Mouse (Mus musculus) midbrain, embryonic 14.5 days (tissue): ENCODE measurements around the gene Atoh1. TPM values are rescaled to one million over a fixed set of nuclear protein-coding genes. Genes with fewer than 3 reads are reported as not detected.

ENCODE experiments used
- ATAC-seq: fragments of 200-750 bp; cut with Nextera tagmentation; 2 replicates; pipeline ENCODE4 v1.8.0; 2017; ENCODE audit warnings: moderate number of reproducible peaks, moderate library complexity; ENCODE audit not compliant: low FRiP score, low TSS enrichment
- DNase-seq: peaks from one replicate; pipeline ENCODE4 v3.0.0-alpha.2; 2015
- H3K27ac ChIP-seq: fragments of 300-500 bp; sonication (generic); replicated peaks from 2 replicates; pipeline ENCODE4 v1.5.1; 2014; ENCODE audit warnings: mild to moderate bottlenecking, low read depth, low read length, moderate library complexity
- H3K27me3 ChIP-seq: fragments of 300-500 bp; sonication (generic); 2 replicates; pipeline ENCODE4 v1.6.1; 2014; ENCODE audit warnings: low read length, control low read depth, mixed read lengths; ENCODE audit not compliant: control insufficient read depth, insufficient read depth
- H3K36me3 ChIP-seq: fragments of 300-500 bp; sonication (generic); 2 replicates; pipeline ENCODE4 v1.6.1; 2014; ENCODE audit warnings: low read length, control low read depth; ENCODE audit not compliant: control insufficient read depth, insufficient read depth
- H3K4me1 ChIP-seq: fragments of 300-500 bp; sonication (generic); 2 replicates; pipeline ENCODE4 v1.6.1; 2014; ENCODE audit warnings: mild to moderate bottlenecking, antibody characterized with exemption, low read length, control low read depth; ENCODE audit not compliant: control insufficient read depth, insufficient read depth
- H3K4me2 ChIP-seq: fragments of 300-500 bp; sonication (generic); 2 replicates; pipeline ENCODE4 v1.6.1; 2014; ENCODE audit warnings: mild to moderate bottlenecking, low read length, moderate library complexity
- H3K4me3 ChIP-seq: fragments of 300-500 bp; sonication (generic); replicated peaks from 2 replicates; pipeline ENCODE4 v1.5.1; 2014; ENCODE audit warnings: low read depth, low read length
- H3K9ac ChIP-seq: fragments of 300-500 bp; sonication (generic); replicated peaks from 2 replicates; pipeline ENCODE4 v1.6.1; 2014; ENCODE audit warnings: mild to moderate bottlenecking, low read length, moderate library complexity
- H3K9me3 ChIP-seq: fragments of 300-500 bp; sonication (generic); 2 replicates; pipeline ENCODE4 v1.6.1; 2016; ENCODE audit warnings: low read length, control low read depth, mixed read lengths; ENCODE audit not compliant: control insufficient read depth
- WGBS: fragments of 180-500 bp; shearing (Covaris S2); extraction: QIAGEN DNeasy Blood & Tissue Kit; methylation state at CpG from one replicate; pipeline ENCODE4 v1.1.7; 2014; 5-methylcytosine and 5-hydroxymethylcytosine counted together
- polyA plus RNA-seq: library from polyadenylated mRNA; unstranded; fragments of >200 nt; fragmentation: Nextera tagmentation; extraction: Ambion mirVana; gene quantifications from 2 replicates; pipeline ENCODE4 v1.2.1, GENCODE M21; 2014

The Atoh1 gene
- polyA plus RNA-seq, 1 experiment from 2014 or later: 4.2 TPM

DNA sequence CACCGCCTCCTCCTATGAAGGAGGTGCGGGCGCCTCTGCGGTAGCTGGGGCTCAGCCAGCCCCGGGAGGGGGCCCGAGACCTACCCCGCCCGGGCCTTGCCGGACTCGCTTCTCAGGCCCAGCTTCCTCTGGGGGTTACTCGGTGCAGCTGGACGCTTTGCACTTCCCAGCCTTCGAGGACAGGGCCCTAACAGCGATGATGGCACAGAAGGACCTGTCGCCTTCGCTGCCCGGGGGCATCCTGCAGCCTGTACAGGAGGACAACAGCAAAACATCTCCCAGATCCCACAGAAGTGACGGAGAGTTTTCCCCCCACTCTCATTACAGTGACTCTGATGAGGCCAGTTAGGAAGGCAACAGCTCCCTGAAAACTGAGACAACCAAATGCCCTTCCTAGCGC, 1.1 kb downstream of the Atoh1 start:
- DNase-seq (peak; percentile 33), ATAC-seq (peak; percentile 10; the same call in 1 of the 2 replicates)
- no peak overlapping the region for H3K27ac ChIP-seq
- peak overlapping the region; percentile 42 for H3K4me3 ChIP-seq
- peaks cover 81% of the 10 kb centered on the region for H3K27me3 ChIP-seq
- H3K4me1 ChIP-seq: peaks cover 20% of the 10 kb centered on the region
- no peaks in the 10 kb centered on the region for H3K36me3 ChIP-seq
- H3K9me3 ChIP-seq: no peaks in the 10 kb centered on the region
- peak overlapping the region; percentile 29; the same call in 1 of the 2 replicates for H3K9ac ChIP-seq
- peak overlapping the region; percentile 73 for H3K4me2 ChIP-seq
- WGBS: 0% methylated on average over 19 of the region's 19 CpGs

DNA sequence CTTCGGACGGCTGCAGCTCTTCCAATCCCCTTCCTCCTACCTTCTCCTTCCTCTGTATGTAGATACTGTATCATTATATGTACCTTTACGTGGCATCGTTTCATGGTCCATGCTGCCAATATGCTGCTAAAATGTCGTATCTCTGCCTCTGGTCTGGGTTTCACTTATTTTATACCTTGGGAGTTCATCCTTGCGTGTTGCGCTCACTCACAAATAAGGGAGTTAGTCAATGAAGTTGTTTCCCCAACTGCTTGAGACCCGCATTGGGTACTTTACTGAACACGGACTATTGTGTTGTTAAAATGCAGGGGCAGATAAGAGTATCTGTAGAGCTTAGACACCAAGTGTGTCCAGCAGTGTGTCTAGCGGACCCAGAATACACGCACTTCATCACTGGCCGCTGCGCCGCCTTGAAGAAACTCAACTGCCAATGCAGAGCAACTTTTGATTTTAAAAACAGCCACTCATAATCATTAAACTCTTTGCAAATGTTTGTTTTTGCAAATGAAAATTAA, 1.6 kb downstream of the Atoh1 start:
- H3K4me3 ChIP-seq: no peak overlapping the region
- H3K36me3 ChIP-seq: no peaks in the 10 kb centered on the region
- peaks cover 20% of the 10 kb centered on the region for H3K4me1 ChIP-seq
- peaks cover 86% of the 10 kb centered on the region for H3K27me3 ChIP-seq
- DNase-seq: peak; percentile 36
- H3K27ac ChIP-seq: no peak overlapping the region
- ATAC-seq: no peak
- H3K9ac ChIP-seq: no peak overlapping the region
- H3K9me3 ChIP-seq: no peaks in the 10 kb centered on the region
- no peak overlapping the region for H3K4me2 ChIP-seq
- 2% methylated on average over 14 of the region's 14 CpGs for WGBS

DNA sequence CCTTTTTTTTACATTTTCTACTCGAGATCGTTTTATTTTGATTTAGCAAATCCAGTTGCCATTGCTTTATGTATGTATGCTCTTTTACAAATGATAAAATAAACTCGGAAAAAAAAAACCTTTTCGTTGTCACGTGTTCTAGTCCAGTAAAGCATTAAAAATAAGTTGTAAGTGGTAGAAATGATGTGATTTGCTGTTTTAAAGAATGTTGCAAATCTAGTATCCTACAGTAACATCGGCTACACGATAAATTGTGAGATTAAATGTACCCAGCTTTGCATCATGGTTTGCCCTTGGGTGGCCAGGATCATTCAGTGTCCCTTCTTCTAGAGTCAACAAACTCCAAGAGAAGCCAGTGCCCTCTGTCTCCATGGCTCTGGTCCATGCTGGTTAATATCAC, 2.2 kb downstream of the Atoh1 start:
- H3K9me3 ChIP-seq: no peaks in the 10 kb centered on the region
- DNase-seq (peak; percentile 20), ATAC-seq (no peak)
- H3K4me3 ChIP-seq: no peak overlapping the region
- no peak overlapping the region for H3K4me2 ChIP-seq
- no peaks in the 10 kb centered on the region for H3K36me3 ChIP-seq
- H3K27me3 ChIP-seq: peaks cover 92% of the 10 kb centered on the region
- H3K9ac ChIP-seq: no peak overlapping the region
- H3K4me1 ChIP-seq: peaks cover 20% of the 10 kb centered on the region
- H3K27ac ChIP-seq: no peak overlapping the region
- WGBS: 3% methylated on average over 7 of the region's 7 CpGs

DNA sequence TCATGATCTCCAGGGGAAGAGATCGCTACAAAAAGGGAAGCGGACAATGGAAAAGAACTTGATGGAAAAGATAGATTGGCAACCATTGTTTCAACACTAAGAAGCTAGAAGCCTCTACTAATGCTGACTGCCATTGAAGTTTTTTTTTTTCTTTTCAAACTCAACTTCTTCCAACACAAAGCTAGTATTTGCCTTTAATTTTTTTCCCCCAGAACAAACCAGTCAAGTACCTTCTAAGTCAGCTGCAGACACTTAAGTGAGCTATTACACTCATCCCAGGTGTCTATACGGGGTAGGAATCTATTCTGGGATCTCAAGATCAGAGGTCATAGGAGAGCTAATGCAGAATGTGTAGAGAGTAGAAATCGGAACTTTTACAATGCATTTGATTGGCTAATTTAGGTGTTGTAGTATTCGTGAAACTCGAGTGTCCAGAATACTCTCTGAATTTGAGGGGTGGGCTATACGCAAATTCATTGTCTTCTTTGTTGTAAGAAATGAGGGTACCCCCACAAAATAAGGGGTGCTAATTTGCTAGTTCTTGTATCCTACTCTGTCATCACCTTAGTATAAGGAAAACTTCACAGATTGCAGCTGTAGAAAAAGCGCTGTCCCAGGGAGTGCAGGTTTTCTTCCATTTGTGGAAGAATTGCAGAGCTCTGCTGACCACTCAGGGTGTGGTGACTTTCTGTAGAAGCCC, 2.8 kb downstream of the Atoh1 start:
- WGBS: 2% methylated on average over 8 of the region's 8 CpGs
- Histone ChIP-seq H3K9me3 (no peaks in the 10 kb centered on the region), H3K9ac (no peak overlapping the region), H3K36me3 (no peaks in the 10 kb centered on the region), H3K4me1 (peaks cover 20% of the 10 kb centered on the region), H3K27ac (no peak overlapping the region), H3K27me3 (peaks cover 95% of the 10 kb centered on the region), H3K4me2 (no peak overlapping the region), H3K4me3 (no peak overlapping the region)
- DNase-seq (peak; percentile 13), ATAC-seq (no peak)

DNA sequence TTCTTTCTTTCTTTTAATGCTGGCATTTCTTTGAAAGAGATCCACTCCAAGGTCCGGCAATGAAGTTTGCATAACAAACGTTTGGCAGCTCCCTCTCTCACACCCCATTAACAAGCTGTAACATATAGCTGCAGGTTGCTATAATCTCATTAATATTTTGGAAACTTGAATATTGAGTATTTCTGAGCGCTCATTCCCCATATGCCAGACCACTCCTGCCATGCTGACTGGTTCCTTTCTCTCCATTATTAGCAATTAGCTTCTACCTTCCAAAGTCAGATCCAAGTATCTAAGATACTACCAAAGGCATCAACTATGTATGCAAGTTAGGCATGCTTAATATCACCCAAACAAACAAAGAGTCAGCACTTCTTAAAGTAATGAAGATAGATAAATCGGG, 4.4 kb downstream of the Atoh1 start:
- Histone ChIP-seq H3K4me2 (no peak overlapping the region), H3K9ac (no peak overlapping the region), H3K4me3 (no peak overlapping the region), H3K36me3 (no peaks in the 10 kb centered on the region), H3K27ac (no peak overlapping the region), H3K4me1 (peaks cover 14% of the 10 kb centered on the region), H3K27me3 (peaks cover 85% of the 10 kb centered on the region), H3K9me3 (no peaks in the 10 kb centered on the region)
- ATAC-seq: no peak
- no peak for DNase-seq
- WGBS: under 1% methylated on average over 4 of the region's 4 CpGs

DNA sequence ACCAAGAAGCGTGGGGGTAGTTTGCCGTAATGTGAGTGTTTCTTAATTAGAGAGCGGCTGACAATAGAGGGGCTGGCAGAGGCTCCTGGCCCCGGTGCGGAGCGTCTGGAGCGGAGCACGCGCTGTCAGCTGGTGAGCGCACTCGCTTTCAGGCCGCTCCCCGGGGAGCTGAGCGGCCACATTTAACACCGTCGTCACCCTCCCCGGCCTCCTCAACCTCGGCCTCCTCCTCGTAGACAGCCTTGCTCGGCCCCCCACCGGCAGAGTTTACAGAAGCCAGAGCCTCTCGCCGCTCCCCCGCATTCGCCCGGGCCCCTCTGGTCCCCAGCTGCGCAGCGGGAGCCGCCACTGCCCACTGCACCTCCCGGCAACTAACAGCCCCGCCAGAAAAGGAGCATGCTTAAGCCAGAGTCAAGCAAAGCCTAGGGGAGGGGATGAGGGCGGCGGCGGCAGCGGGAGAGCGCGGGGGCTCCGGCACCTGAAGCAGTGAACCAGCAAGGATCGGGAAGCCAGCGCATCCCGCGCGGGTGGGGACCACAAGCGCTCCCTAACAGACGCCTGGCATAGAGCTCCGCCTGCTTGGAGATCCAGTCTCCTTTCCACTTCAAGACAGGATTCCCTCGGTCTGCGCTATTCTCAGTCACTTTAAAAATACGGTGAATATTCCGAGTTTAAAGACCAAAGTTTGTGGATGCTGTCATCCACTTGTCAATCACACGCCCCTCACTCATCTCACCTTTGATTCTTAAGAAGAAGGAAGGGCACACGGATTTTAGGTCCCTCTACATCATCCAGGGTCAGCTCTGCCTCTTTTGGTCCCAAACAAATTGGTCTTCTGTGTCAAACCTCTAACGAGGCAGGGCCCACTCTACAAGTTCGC, 5.8 kb downstream of the Atoh1 start:
- Histone ChIP-seq H3K9ac (peak overlapping the region; percentile 46), H3K4me3 (peak overlapping the region; percentile 51), H3K36me3 (no peaks in the 10 kb centered on the region), H3K9me3 (no peaks in the 10 kb centered on the region), H3K27me3 (peaks cover 72% of the 10 kb centered on the region), H3K4me1 (peaks cover under 1% of the 10 kb centered on the region), H3K27ac (no peak overlapping the region), H3K4me2 (peak overlapping the region; percentile 99)
- DNase-seq: peak; percentile 77
- peak; percentile 79 for ATAC-seq
- WGBS: 1% methylated on average over 54 of the region's 54 CpGs

DNA sequence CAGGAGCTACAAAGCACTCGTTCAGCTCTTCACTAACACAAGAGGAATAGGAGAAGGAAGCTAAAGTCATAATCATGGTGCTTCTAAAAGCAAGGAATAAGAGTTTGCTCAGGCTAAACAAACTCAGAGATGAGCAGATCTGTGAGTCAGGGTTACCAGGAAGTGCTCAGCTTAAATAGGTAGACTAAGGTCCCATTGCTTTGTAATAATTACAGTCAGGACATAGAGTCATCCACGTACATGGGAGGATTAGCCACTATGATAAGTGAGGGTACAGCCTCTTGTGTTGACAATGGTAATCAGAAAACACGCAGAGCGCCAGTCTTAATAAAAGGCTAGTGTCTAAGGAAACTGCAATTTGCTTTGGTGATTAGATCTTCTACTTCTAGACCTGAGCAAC, 7.4 kb downstream of the Atoh1 start:
- no peak overlapping the region for H3K4me3 ChIP-seq
- H3K27ac ChIP-seq: no peak overlapping the region
- H3K4me2 ChIP-seq: no peak overlapping the region
- no peaks in the 10 kb centered on the region for H3K9me3 ChIP-seq
- no peak overlapping the region for H3K9ac ChIP-seq
- H3K4me1 ChIP-seq: no peaks in the 10 kb centered on the region; the same call in 1 of the 2 replicates
- H3K36me3 ChIP-seq: no peaks in the 10 kb centered on the region
- DNase-seq (no peak), ATAC-seq (no peak)
- H3K27me3 ChIP-seq: peaks cover 59% of the 10 kb centered on the region
- 70% methylated on average over 4 of the region's 4 CpGs for WGBS

DNA sequence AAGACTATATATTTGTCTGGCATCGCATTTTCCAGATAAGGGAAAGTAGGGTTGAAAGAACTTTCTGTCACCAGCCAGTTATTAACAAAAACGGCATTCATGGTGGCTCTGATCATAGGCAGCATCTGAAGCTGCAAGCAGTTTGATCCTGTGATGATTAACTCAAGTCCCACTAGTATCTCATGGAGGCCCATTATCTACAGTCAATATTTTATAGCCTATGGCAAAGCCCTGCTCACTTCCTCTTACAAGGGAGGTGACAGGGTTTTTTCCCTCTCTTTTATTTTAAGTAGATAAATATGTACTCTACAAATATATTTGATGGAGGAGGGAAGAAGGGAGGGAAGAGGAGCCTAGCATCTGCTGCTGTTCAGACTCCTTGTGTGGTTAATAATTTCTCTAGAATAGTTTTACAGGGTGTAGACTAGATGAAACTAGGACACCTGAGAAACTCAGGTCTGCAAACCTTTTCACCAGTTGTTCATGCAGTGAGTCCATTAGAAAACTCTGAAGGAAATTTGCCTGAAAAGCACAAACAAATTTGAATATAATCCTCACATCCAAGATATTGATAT, 14.1 kb downstream of the Atoh1 start:
- Histone ChIP-seq H3K4me1 (no peaks in the 10 kb centered on the region), H3K9ac (no peak overlapping the region), H3K9me3 (no peaks in the 10 kb centered on the region), H3K27ac (no peak overlapping the region), H3K4me3 (no peak overlapping the region), H3K4me2 (no peak overlapping the region), H3K36me3 (no peaks in the 10 kb centered on the region), H3K27me3 (no peaks in the 10 kb centered on the region)
- DNase-seq (no peak), ATAC-seq (no peak)
- WGBS: 78% methylated on average over 2 of the region's 2 CpGs
